Mouse (Mus musculus) frontal cortex, postnatal 14 days (tissue): ENCODE results near the gene Atp5b.
"Not testable (repeated sequence)": the region's sequence is repeated elsewhere in the genome, so short reads cannot be mapped to it uniquely, and the experiment has no call there.

Experiments used
- DNase-seq, 2 experiments: peaks; one replicate each; pipeline ENCODE4 v3.0.0; 2022; ENCODE audit warnings: low spot score in 2 of 2

Atp5b gene

GRCm38 (mm10) chr10:128082880-128083421, at the start of gene Atp5b:
Gene Atp5b (plus strand): TSS chr10:128083273.
- peak; percentile 97 for DNase-seq

- no peak for DNase-seq
Measured at GRCm38 (mm10) chr10:128036746-128037425, 46.2 kb upstream of the Atp5b start.

- no peak for DNase-seq
Measured at GRCm38 (mm10) chr10:128037921-128038320, 45.2 kb upstream of the Atp5b start.

GRCm38 (mm10) chr10:128039167-128039566, 43.9 kb upstream of the Atp5b start:
- no peak for DNase-seq

GRCm38 (mm10) chr10:128039858-128040257, 43.2 kb upstream of the Atp5b start:
- no peak for DNase-seq

- no peak for DNase-seq
Measured at GRCm38 (mm10) chr10:128040293-128040692, 42.8 kb upstream of the Atp5b start.

GRCm38 (mm10) chr10:128041636-128042035, 41.4 kb upstream of the Atp5b start:
- no peak for DNase-seq

- no peak for DNase-seq
Measured at GRCm38 (mm10) chr10:128042466-128042865, 40.6 kb upstream of the Atp5b start.

GRCm38 (mm10) chr10:128043041-128043835, 39.8 kb upstream of the Atp5b start:
- no peak for DNase-seq

- DNase-seq: no peak
Measured at GRCm38 (mm10) chr10:128048157-128048556, 34.9 kb upstream of the Atp5b start.

GRCm38 (mm10) chr10:128049741-128050140, 33.3 kb upstream of the Atp5b start:
- DNase-seq: no peak

- no peak for DNase-seq
Measured at GRCm38 (mm10) chr10:128050355-128050754, 32.7 kb upstream of the Atp5b start.

GRCm38 (mm10) chr10:128051589-128051988, 31.5 kb upstream of the Atp5b start:
- DNase-seq: no peak

- DNase-seq: not testable (repeated sequence)
Measured at GRCm38 (mm10) chr10:128052136-128052535, 30.9 kb upstream of the Atp5b start.

- no peak for DNase-seq
Measured at GRCm38 (mm10) chr10:128053001-128053400, 30.1 kb upstream of the Atp5b start.

GRCm38 (mm10) chr10:128058184-128058583, 24.9 kb upstream of the Atp5b start:
- DNase-seq: no peak

- DNase-seq: peak; percentile 93 to 95
Measured at GRCm38 (mm10) chr10:128058601-128059151, 24.4 kb upstream of the Atp5b start, which contains the start of gene Ptges3. Gene Ptges3 (plus strand): TSS chr10:128058954.

- DNase-seq: peak; percentile 45 to 47
Measured at GRCm38 (mm10) chr10:128059207-128059981, 23.7 kb upstream of the Atp5b start.

- DNase-seq: no peak
Measured at GRCm38 (mm10) chr10:128061109-128061508, 22.0 kb upstream of the Atp5b start.

- no peak for DNase-seq
Measured at GRCm38 (mm10) chr10:128062221-128062989, 20.7 kb upstream of the Atp5b start.

GRCm38 (mm10) chr10:128066072-128066471, 17.0 kb upstream of the Atp5b start:
- no peak for DNase-seq
